27 mouse cellular contexts compared by ENCODE assay signal in the genomic region with DNA sequence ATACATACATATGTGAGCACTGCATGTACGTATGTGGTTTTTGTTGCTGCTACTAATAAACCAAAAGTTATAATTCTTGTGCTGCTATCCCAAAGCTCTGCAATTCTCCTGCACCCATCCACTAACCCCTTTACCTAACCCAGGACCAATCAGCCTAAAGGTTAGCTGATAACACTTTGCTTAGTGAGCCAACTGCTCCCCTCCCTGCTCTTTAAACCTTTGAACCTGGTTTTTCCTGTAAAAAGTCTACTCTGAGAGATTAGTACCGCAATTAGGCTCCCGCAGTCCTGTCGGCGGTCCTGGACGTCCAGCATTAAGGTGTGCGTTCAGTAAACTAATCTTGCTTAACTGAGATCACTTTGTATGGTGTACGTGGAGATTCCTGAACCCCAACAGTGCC. TPM values are rescaled to one million over a fixed set of nuclear protein-coding genes. Genes with fewer than 3 reads are reported as not detected.
A peak's percentile ranks its signal among the peaks of the same experiment; 100 is the strongest.
DNase-seq lines count a peak whose midpoint lies in the region; ATAC-seq and TF ChIP-seq lines count a peak whose summit lies in the region.
"Had no signal": no experiment of that assay in that cellular context is flagged by ENCODE, and none has a peak within 500 bp of the region (broad histone marks: within the 10 kb centered on the region; RNA-seq: fewer than 3 reads in every experiment).

No protein-coding gene starts in this region.

- TF ChIP-seq CTCF in liver, adult 2 months (IDR thresholded peaks at IDR 0.05; ENCODE audit: low read depth, low read length), result no peak
- TF ChIP-seq CTCF in liver, postnatal 0 days (IDR thresholded peaks at IDR 0.05; ENCODE audit: low read depth), result no peak

- no peak overlapping the region for H3K4me2 ChIP-seq in liver, postnatal 0 days (ENCODE audit: low read depth, low read length)
- H3K4me2 ChIP-seq in intestine, embryonic 14.5 days (ENCODE audit: low read length), result no peak overlapping the region
- peak overlapping the region; percentile 13; the same call in 1 of the 2 replicates for H3K4me2 ChIP-seq in intestine, embryonic 16.5 days (ENCODE audit: low read depth, low read length)
- 0 out of 2 replicates have a peak overlapping the region, but pooled peaks have one; percentile 4 for H3K4me2 ChIP-seq in liver, embryonic 15.5 days
- H3K4me2 ChIP-seq: embryonic facial prominence, embryonic 12.5 days; embryonic facial prominence, embryonic 15.5 days; hindbrain, embryonic 14.5 days had no signal

- H3K27me3 ChIP-seq in liver, adult 2 months (ENCODE audit: control insufficient read depth, insufficient read depth, low read length), result no peaks in the 10 kb centered on the region
- no peaks in the 10 kb centered on the region for H3K27me3 ChIP-seq in liver, postnatal 0 days (ENCODE audit: insufficient read depth, low read length)
- H3K27me3 ChIP-seq in intestine, embryonic 14.5 days (replicated peaks; ENCODE audit: control insufficient read depth, insufficient read depth, low read length), result no peaks in the 10 kb centered on the region
- no peaks in the 10 kb centered on the region for H3K27me3 ChIP-seq in intestine, embryonic 16.5 days (replicated peaks; ENCODE audit: control insufficient read depth, insufficient read depth, low read length)
- no peaks in the 10 kb centered on the region for H3K27me3 ChIP-seq in liver, embryonic 15.5 days
- H3K27me3 ChIP-seq: CH12.LX; embryonic facial prominence, embryonic 12.5 days; embryonic facial prominence, embryonic 15.5 days; heart, embryonic 13.5 days; Patski had no signal

- H3K9me3 ChIP-seq in liver, postnatal 0 days (ENCODE audit: low read length), result no peaks in the 10 kb centered on the region
- no peaks in the 10 kb centered on the region for H3K9me3 ChIP-seq in intestine, embryonic 14.5 days (ENCODE audit: control insufficient read depth, low read length)
- H3K9me3 ChIP-seq in intestine, embryonic 16.5 days (ENCODE audit: control insufficient read depth, low read length), result no peaks in the 10 kb centered on the region
- no peaks in the 10 kb centered on the region for H3K9me3 ChIP-seq in liver, embryonic 15.5 days (replicated peaks)
- H3K9me3 ChIP-seq: embryonic facial prominence, embryonic 12.5 days; embryonic facial prominence, embryonic 15.5 days; G1E; heart, embryonic 10.5 days had no signal

- TF ChIP-seq POLR2A in liver, adult 2 months (IDR thresholded peaks at IDR 0.05; ENCODE audit: extremely low read depth, insufficient read depth, low read length), result no peak

- H3K4me3 ChIP-seq in liver, adult 2 months (ENCODE audit: insufficient read depth, low read depth, low read length), result no peak overlapping the region
- H3K4me3 ChIP-seq in liver, postnatal 0 days (ENCODE audit: low read depth, low read length), result no peak overlapping the region
- no peak overlapping the region for H3K4me3 ChIP-seq in intestine, embryonic 14.5 days (ENCODE audit: low read depth, low read length)
- no peak overlapping the region for H3K4me3 ChIP-seq in intestine, embryonic 16.5 days (ENCODE audit: low read length)
- H3K4me3 ChIP-seq in liver, embryonic 15.5 days (replicated peaks), result no peak overlapping the region
- H3K4me3 ChIP-seq: embryonic facial prominence, embryonic 12.5 days; embryonic facial prominence, embryonic 15.5 days; heart, adult 2 months; heart, embryonic 10.5 days; heart, embryonic 13.5 days had no signal

- H3K9ac ChIP-seq in liver, adult 2 months (ENCODE audit: low read depth, low read length), result no peak overlapping the region
- H3K9ac ChIP-seq in liver, postnatal 0 days (replicated peaks), result no peak overlapping the region
- H3K9ac ChIP-seq in intestine, embryonic 14.5 days (ENCODE audit: low read length), result no peak overlapping the region
- H3K9ac ChIP-seq in intestine, embryonic 16.5 days (ENCODE audit: low read depth, low read length), result no peak overlapping the region
- H3K9ac ChIP-seq in liver, embryonic 15.5 days, result no peak overlapping the region
- H3K9ac ChIP-seq: embryonic facial prominence, embryonic 12.5 days; embryonic facial prominence, embryonic 15.5 days; heart, embryonic 13.5 days; hindbrain, embryonic 14.5 days had no signal

- peaks cover 4% of the 10 kb centered on the region; the same call in 1 of the 2 replicates for H3K36me3 ChIP-seq in liver, adult 2 months (ENCODE audit: control insufficient read depth, insufficient read depth, low read length)
- H3K36me3 ChIP-seq in liver, postnatal 0 days (replicated peaks; ENCODE audit: insufficient read depth, low read length), result peaks cover 8% of the 10 kb centered on the region
- H3K36me3 ChIP-seq in intestine, embryonic 14.5 days (ENCODE audit: control insufficient read depth, insufficient read depth, low read length), result no peaks in the 10 kb centered on the region
- H3K36me3 ChIP-seq in intestine, embryonic 16.5 days (ENCODE audit: control insufficient read depth, insufficient read depth, low read length), result 0 out of 2 replicates have a peak, but pooled peaks cover 3% of the 10 kb centered on the region
- peaks cover 40% of the 10 kb centered on the region for H3K36me3 ChIP-seq in liver, embryonic 15.5 days (replicated peaks)

- peaks cover 7% of the 10 kb centered on the region for H3K4me1 ChIP-seq in liver, adult 2 months (ENCODE audit: control insufficient read depth, insufficient read depth, low read length)
- H3K4me1 ChIP-seq in liver, postnatal 0 days (ENCODE audit: insufficient read depth), result peaks cover 18% of the 10 kb centered on the region
- 0 out of 2 replicates have a peak, but pooled peaks cover 6% of the 10 kb centered on the region for H3K4me1 ChIP-seq in intestine, embryonic 14.5 days (replicated peaks; ENCODE audit: control insufficient read depth, insufficient read depth, low read length)
- peaks cover 14% of the 10 kb centered on the region for H3K4me1 ChIP-seq in intestine, embryonic 16.5 days (ENCODE audit: control insufficient read depth, insufficient read depth, low read length)
- H3K4me1 ChIP-seq in liver, embryonic 15.5 days (replicated peaks), result peaks cover 42% of the 10 kb centered on the region
- H3K4me1 ChIP-seq: embryonic facial prominence, embryonic 12.5 days had no signal

- no peaks in the 10 kb centered on the region for H3K79me2 ChIP-seq in liver, adult 2 months (ENCODE audit: control insufficient read depth, insufficient read depth, low read length)

- H3K27ac ChIP-seq in liver, adult 2 months (replicated peaks; ENCODE audit: insufficient read depth, low read depth, low read length), result no peak overlapping the region
- H3K27ac ChIP-seq in liver, postnatal 0 days (ENCODE audit: low read depth), result no peak overlapping the region
- H3K27ac ChIP-seq in intestine, embryonic 14.5 days (ENCODE audit: low read depth), result no peak overlapping the region
- peak overlapping the region; percentile 46 for H3K27ac ChIP-seq in intestine, embryonic 16.5 days (ENCODE audit: low read length)
- H3K27ac ChIP-seq in liver, embryonic 15.5 days (replicated peaks), result no peak overlapping the region; the same call in 1 of the 2 replicates
- H3K27ac ChIP-seq: embryonic facial prominence, embryonic 12.5 days; embryonic facial prominence, embryonic 15.5 days; heart, adult 2 months; heart, embryonic 10.5 days; heart, embryonic 13.5 days; hindbrain, embryonic 14.5 days; hindbrain, postnatal 0 days had no signal

- ATAC-seq in liver, postnatal 0 days, result no peak
- ATAC-seq in intestine, embryonic 14.5 days (replicated peaks; ENCODE audit: low FRiP score, low TSS enrichment, low read depth), result peak; percentile 26
- peak; percentile 61 for ATAC-seq in intestine, embryonic 16.5 days
- no peak for ATAC-seq in liver, embryonic 15.5 days (ENCODE audit: insufficient read depth)
- no peak for ATAC-seq in megakaryocyte progenitor cell, adult 5-6 weeks (replicated peaks; ENCODE audit: poor library complexity)
- ATAC-seq: forebrain, embryonic 16.5 days; hindbrain, postnatal 0 days; Patski had no signal

- peak; percentile 73 for DNase-seq in liver, adult 2 months (ENCODE audit: extremely low read depth, low read depth, low spot score)
- no peak for DNase-seq in liver, postnatal 0 days
- DNase-seq in intestine, embryonic 14.5 days (ENCODE audit: low spot score), result peak; percentile 53
- no peak for DNase-seq in layer of hippocampus, adult 11-12 months (ENCODE audit: low spot score)
- DNase-seq: adrenal gland, postnatal 14 days; B cell, adult 2 months; cerebellum, adult 11 months; cerebellum, adult 2 months; cerebellum, adult 9-11 months; cerebellum, postnatal 25 days; gastrocnemius, postnatal 14 days; heart, adult 2 months; heart, postnatal 14 days; heart, postnatal 4 days had no signal

- no peak for TF ChIP-seq EP300 in liver, postnatal 0 days (IDR thresholded peaks at IDR 0.05; ENCODE audit: low read depth)

- WGBS in liver, adult 2 months, result 31% methylated on average over 8 of the region's 8 CpGs
- WGBS in liver, postnatal 0 days (ENCODE audit: insufficient replicate concordance), result 60% methylated on average over 8 of the region's 8 CpGs
- 70% methylated on average over 8 of the region's 8 CpGs for WGBS in intestine, embryonic 14.5 days
- 64% methylated on average over 8 of the region's 8 CpGs for WGBS in intestine, embryonic 16.5 days
- WGBS in liver, embryonic 15.5 days (ENCODE audit: insufficient replicate concordance), result 66% methylated on average over 8 of the region's 8 CpGs

RNA-seq across cellular contexts. Expression of a gene that starts 1.5 kb away (rescaled TPM):
- 0.13 and 0.18 TPM in 2 replicates for total RNA-seq in liver, adult 2 months (2014; rRNA removed)
- 0.17 and 0.39 TPM in 2 replicates for polyA plus RNA-seq in liver, adult 2 months (2012; rRNA removed)
- 24.8 and 28.0 TPM in 2 replicates for polyA plus RNA-seq in liver, postnatal 0 days (2015; fragmentation: Nextera tagmentation; extraction: Ambion mirVana)
- 0.81 and 1.1 TPM in 2 replicates for polyA plus RNA-seq in intestine, embryonic 14.5 days (2014; fragmentation: Nextera tagmentation; extraction: Ambion mirVana)
- 1.3 and 1.7 TPM in 2 replicates for polyA plus RNA-seq in intestine, embryonic 16.5 days (2015; fragmentation: Nextera tagmentation; extraction: Ambion mirVana)
- 62.9 and 69.5 TPM in 2 replicates for polyA plus RNA-seq in liver, embryonic 15.5 days (2015; fragmentation: Nextera tagmentation; extraction: Ambion mirVana)
- total RNA-seq in megakaryocyte progenitor cell, adult 5-6 weeks (2015), result 10.6 and 20.0 TPM in 2 replicates
- total RNA-seq in megakaryocyte progenitor cell, adult 5-6 weeks (2017), result 6.2 and 14.6 TPM in 2 replicates

RNA-seq across cellular contexts. Expression of a gene that starts 31.9 kb away (rescaled TPM):
- 15.6 and 18.7 TPM in 2 replicates for total RNA-seq in liver, adult 2 months (2014; rRNA removed)
- polyA plus RNA-seq in liver, adult 2 months (2012; rRNA removed), result 3.2 and 3.4 TPM in 2 replicates
- polyA plus RNA-seq in liver, postnatal 0 days (2015; fragmentation: Nextera tagmentation; extraction: Ambion mirVana), result 19.7 and 22.0 TPM in 2 replicates
- 26.5 and 30.0 TPM in 2 replicates for polyA plus RNA-seq in intestine, embryonic 14.5 days (2014; fragmentation: Nextera tagmentation; extraction: Ambion mirVana)
- 31.0 and 32.8 TPM in 2 replicates for polyA plus RNA-seq in intestine, embryonic 16.5 days (2015; fragmentation: Nextera tagmentation; extraction: Ambion mirVana)
- 24.9 and 26.9 TPM in 2 replicates for polyA plus RNA-seq in liver, embryonic 15.5 days (2015; fragmentation: Nextera tagmentation; extraction: Ambion mirVana)
- total RNA-seq in megakaryocyte progenitor cell, adult 5-6 weeks (2015), result 18.3 and 20.9 TPM in 2 replicates
- 42.5 and 43.5 TPM in 2 replicates for total RNA-seq in megakaryocyte progenitor cell, adult 5-6 weeks (2017)

RNA-seq across cellular contexts. Expression of a gene that starts 32.5 kb away (rescaled TPM):
- 7.9 and 8.0 TPM in 2 replicates for total RNA-seq in liver, adult 2 months (2014; rRNA removed)
- 7.4 and 8.4 TPM in 2 replicates for polyA plus RNA-seq in liver, adult 2 months (2012; rRNA removed)
- polyA plus RNA-seq in liver, postnatal 0 days (2015; fragmentation: Nextera tagmentation; extraction: Ambion mirVana), result 8.4 and 9.4 TPM in 2 replicates
- polyA plus RNA-seq in intestine, embryonic 14.5 days (2014; fragmentation: Nextera tagmentation; extraction: Ambion mirVana), result 14.4 and 15.0 TPM in 2 replicates
- 11.0 and 12.4 TPM in 2 replicates for polyA plus RNA-seq in intestine, embryonic 16.5 days (2015; fragmentation: Nextera tagmentation; extraction: Ambion mirVana)
- 8.2 and 9.4 TPM in 2 replicates for polyA plus RNA-seq in liver, embryonic 15.5 days (2015; fragmentation: Nextera tagmentation; extraction: Ambion mirVana)
- 17.6 and 19.2 TPM in 2 replicates for total RNA-seq in megakaryocyte progenitor cell, adult 5-6 weeks (2015)
- 6.7 and 10.0 TPM in 2 replicates for total RNA-seq in megakaryocyte progenitor cell, adult 5-6 weeks (2017)

RNA-seq across cellular contexts. Expression of a gene that starts 34.2 kb away (rescaled TPM):
- 0.13 and 0.55 TPM in 2 replicates for total RNA-seq in liver, adult 2 months (2014; rRNA removed)
- 0.25 and 0.80 TPM in 2 replicates for polyA plus RNA-seq in liver, adult 2 months (2012; rRNA removed)
- polyA plus RNA-seq in liver, postnatal 0 days (2015; fragmentation: Nextera tagmentation; extraction: Ambion mirVana), result 3.1 and 4.6 TPM in 2 replicates
- 11.2 and 14.5 TPM in 2 replicates for polyA plus RNA-seq in intestine, embryonic 14.5 days (2014; fragmentation: Nextera tagmentation; extraction: Ambion mirVana)
- polyA plus RNA-seq in intestine, embryonic 16.5 days (2015; fragmentation: Nextera tagmentation; extraction: Ambion mirVana), result 7.1 and 8.2 TPM in 2 replicates
- polyA plus RNA-seq in liver, embryonic 15.5 days (2015; fragmentation: Nextera tagmentation; extraction: Ambion mirVana), result 3.2 and 3.6 TPM in 2 replicates
- 19.2 and 21.3 TPM in 2 replicates for total RNA-seq in megakaryocyte progenitor cell, adult 5-6 weeks (2015)
- total RNA-seq in megakaryocyte progenitor cell, adult 5-6 weeks (2017), result 12.3 and 18.4 TPM in 2 replicates

RNA-seq across cellular contexts. Expression of a gene that starts 41.5 kb away (rescaled TPM):
- 12.5 and 13.6 TPM in 2 replicates for total RNA-seq in liver, adult 2 months (2014; rRNA removed)
- polyA plus RNA-seq in liver, adult 2 months (2012; rRNA removed), result 5.3 and 7.2 TPM in 2 replicates
- polyA plus RNA-seq in liver, postnatal 0 days (2015; fragmentation: Nextera tagmentation; extraction: Ambion mirVana), result 4.1 and 4.7 TPM in 2 replicates
- 15.1 and 16.5 TPM in 2 replicates for polyA plus RNA-seq in intestine, embryonic 14.5 days (2014; fragmentation: Nextera tagmentation; extraction: Ambion mirVana)
- polyA plus RNA-seq in intestine, embryonic 16.5 days (2015; fragmentation: Nextera tagmentation; extraction: Ambion mirVana), result 4.4 and 5.2 TPM in 2 replicates
- 5.0 and 6.0 TPM in 2 replicates for polyA plus RNA-seq in liver, embryonic 15.5 days (2015; fragmentation: Nextera tagmentation; extraction: Ambion mirVana)
- total RNA-seq in megakaryocyte progenitor cell, adult 5-6 weeks (2015), result 54.1 and 65.0 TPM in 2 replicates
- total RNA-seq in megakaryocyte progenitor cell, adult 5-6 weeks (2017), result 33.5 and 40.0 TPM in 2 replicates

Comparison
In these comparisons a context has a peak if more than half of its experiments do, and no peak if none do; other contexts are left out.
1. DNase-seq: peak in liver, adult 2 months (single experiment) and intestine, embryonic 14.5 days (single experiment); none in liver, postnatal 0 days (single experiment) and layer of hippocampus, adult 11-12 months (single experiment).
2. H3K4me2 ChIP-seq: peak in intestine, embryonic 16.5 days (single experiment) and liver, embryonic 15.5 days (single experiment); none in liver, postnatal 0 days (single experiment) and intestine, embryonic 14.5 days (single experiment).
3. ATAC-seq: peak in intestine, embryonic 14.5 days (single experiment) and intestine, embryonic 16.5 days (single experiment); none in liver, postnatal 0 days (single experiment), liver, embryonic 15.5 days (single experiment) and megakaryocyte progenitor cell, adult 5-6 weeks (single experiment).